Mouse (Mus musculus) hindbrain, postnatal 0 days (tissue): ENCODE measurements around the gene Ncl. TPM values are rescaled to one million over a fixed set of nuclear protein-coding genes. Genes with fewer than 3 reads are reported as not detected.

Experiments used
- ATAC-seq: fragments of 200-750 bp; cut with Nextera tagmentation; 2 replicates; pipeline ENCODE4 v1.8.0; 2017; ENCODE audit warnings: mild to moderate bottlenecking, moderate TSS enrichment, moderate library complexity
- DNase-seq: peaks from one replicate; pipeline ENCODE4 v3.0.0-alpha.2; 2015; ENCODE audit warnings: low spot score
- H3K27ac ChIP-seq: fragments of 300-500 bp; sonication (generic); 2 replicates; pipeline ENCODE4 v1.5.1; 2014; ENCODE audit warnings: mild to moderate bottlenecking
- H3K27me3 ChIP-seq: fragments of 300-500 bp; sonication (generic); 2 replicates; pipeline ENCODE4 v1.6.1; 2014; ENCODE audit warnings: low read length, mixed read lengths; ENCODE audit not compliant: insufficient read depth
- H3K36me3 ChIP-seq: fragments of 300-500 bp; sonication (generic); 2 replicates; pipeline ENCODE4 v1.6.1; 2014; ENCODE audit warnings: low read length, mixed read lengths; ENCODE audit not compliant: insufficient read depth
- H3K4me1 ChIP-seq: fragments of 300-500 bp; sonication (generic); 2 replicates; pipeline ENCODE4 v1.6.1; 2014; ENCODE audit warnings: antibody characterized with exemption, low read length, mixed read lengths; ENCODE audit not compliant: insufficient read depth
- H3K4me2 ChIP-seq: fragments of 300-500 bp; sonication (generic); 2 replicates; pipeline ENCODE4 v1.6.1; 2014; ENCODE audit warnings: low read depth, mild to moderate bottlenecking, low read length, moderate library complexity, mixed read lengths
- H3K4me3 ChIP-seq: fragments of 300-500 bp; sonication (generic); 2 replicates; pipeline ENCODE4 v1.5.1; 2014; ENCODE audit warnings: low read length
- H3K9ac ChIP-seq: fragments of 300-500 bp; sonication (generic); replicated peaks from 2 replicates; pipeline ENCODE4 v1.6.1; 2014; ENCODE audit warnings: mild to moderate bottlenecking, low read length, moderate library complexity, mixed read lengths
- H3K9me3 ChIP-seq: fragments of 300-500 bp; sonication (generic); 2 replicates; pipeline ENCODE4 v1.6.1; 2016; ENCODE audit warnings: low read length, mixed read lengths
- CTCF ChIP-seq: IDR thresholded peaks from 2 replicates; pipeline ENCODE4 v1.5.1; 2016; ENCODE audit warnings: antibody characterized with exemption, control low read depth, low read depth
- WGBS: fragments of 180-500 bp; shearing (Covaris S2); extraction: QIAGEN DNeasy Blood & Tissue Kit; methylation state at CpG from one replicate; pipeline ENCODE4 v1.1.7; 2014; 5-methylcytosine and 5-hydroxymethylcytosine counted together
- polyA plus RNA-seq: library from polyadenylated mRNA; unstranded; fragments of >200 nt; fragmentation: Nextera tagmentation; extraction: Ambion mirVana; gene quantifications from 2 replicates; pipeline ENCODE4 v1.2.1, GENCODE M21; 2015
- total RNA-seq: library from RNA; depleted of rRNA; stranded (reverse); fragments of >200 nt; gene quantifications from 2 replicates; pipeline ENCODE4 v1.2.3, GENCODE M21; 2014

The Ncl gene
- total and polyA plus RNA-seq, 2 experiments from 2014 or later = 17.2 to 203 TPM

DNA sequence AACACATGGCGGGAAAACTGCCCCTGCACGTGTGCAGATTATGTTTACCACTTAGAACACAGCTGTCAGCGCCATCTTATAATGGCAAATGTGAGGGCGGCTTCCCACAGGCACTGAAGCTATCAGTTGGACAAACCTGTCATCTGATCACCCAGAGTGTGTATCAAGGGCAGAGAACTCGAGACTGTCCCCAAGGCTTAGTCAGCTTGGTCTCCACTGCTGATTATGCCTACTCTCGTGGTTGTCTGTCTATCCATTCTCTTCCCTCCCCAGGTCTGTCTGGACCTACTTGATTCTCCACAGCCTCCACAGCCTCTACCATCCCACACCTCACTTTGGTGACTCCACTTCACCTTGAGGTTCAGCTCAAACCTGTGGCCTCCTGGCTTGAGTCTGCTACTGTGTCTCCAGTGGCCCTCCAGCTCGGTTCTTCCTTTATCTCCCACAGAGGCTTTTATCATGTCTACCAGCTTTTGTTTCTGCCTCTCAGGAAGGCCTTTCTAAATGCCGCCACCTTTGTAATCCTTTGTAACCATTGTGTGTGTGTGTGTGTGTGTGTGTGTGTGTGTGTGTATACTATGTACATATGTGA, 38.3 kb downstream of the Ncl start:
- Histone ChIP-seq H3K27me3 (no peaks in the 10 kb centered on the region), H3K27ac (no peak overlapping the region), H3K4me3 (no peak overlapping the region), H3K4me1 (no peaks in the 10 kb centered on the region), H3K36me3 (no peaks in the 10 kb centered on the region), H3K9me3 (no peaks in the 10 kb centered on the region), H3K4me2 (no peak overlapping the region), H3K9ac (no peak overlapping the region)
- TF ChIP-seq CTCF = no peak
- 90% methylated on average over 6 of the region's 8 CpGs for WGBS
- DNase-seq (no peak), ATAC-seq (no peak)

DNA sequence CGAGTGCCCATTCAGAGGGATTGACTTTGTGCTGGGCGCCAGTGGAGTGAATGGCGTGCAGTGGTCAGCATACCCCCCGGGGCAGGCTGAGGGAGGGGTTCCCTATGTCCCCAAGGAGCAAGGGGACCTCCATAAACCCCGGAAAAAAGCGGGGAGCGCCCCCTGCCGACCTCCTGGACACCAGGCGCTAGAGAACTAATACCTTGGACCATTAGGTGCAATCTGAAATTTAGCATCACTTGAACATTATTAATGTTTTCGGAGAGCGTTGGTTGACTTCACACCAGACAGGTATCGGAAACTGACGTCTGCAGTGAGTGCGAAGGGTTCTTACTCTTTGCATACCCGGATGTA, 45.5 kb downstream of the Ncl start:
- WGBS = 30% methylated on average over 15 of the region's 15 CpGs
- no peaks in the 10 kb centered on the region for H3K4me1 ChIP-seq

GRCm38 (mm10) chr1:86313096-86313771, 46.0 kb downstream of the Ncl start:
- no peak for DNase-seq
- Histone ChIP-seq H3K9ac (no peak overlapping the region), H3K27me3 (no peaks in the 10 kb centered on the region), H3K36me3 (no peaks in the 10 kb centered on the region), H3K4me3 (no peak overlapping the region), H3K4me1 (no peaks in the 10 kb centered on the region), H3K27ac (no peak overlapping the region), H3K9me3 (no peaks in the 10 kb centered on the region), H3K4me2 (no peak overlapping the region)
- no peak for ATAC-seq
- TF ChIP-seq CTCF = no peak
- 43% methylated on average over 16 of the region's 16 CpGs for WGBS

More for the DNA sequence above, 45.5 kb downstream of the Ncl start:
- DNase-seq = no peak
- H3K9ac ChIP-seq = no peak overlapping the region
- no peak overlapping the region for H3K4me2 ChIP-seq
- H3K4me3 ChIP-seq = no peak overlapping the region
- H3K9me3 ChIP-seq = no peaks in the 10 kb centered on the region
- peak; percentile 32; the same call in 1 of the 2 replicates for TF ChIP-seq CTCF
- no peaks in the 10 kb centered on the region for H3K27me3 ChIP-seq
- no peak for ATAC-seq
- H3K27ac ChIP-seq = no peak overlapping the region
- H3K36me3 ChIP-seq = no peaks in the 10 kb centered on the region

DNA sequence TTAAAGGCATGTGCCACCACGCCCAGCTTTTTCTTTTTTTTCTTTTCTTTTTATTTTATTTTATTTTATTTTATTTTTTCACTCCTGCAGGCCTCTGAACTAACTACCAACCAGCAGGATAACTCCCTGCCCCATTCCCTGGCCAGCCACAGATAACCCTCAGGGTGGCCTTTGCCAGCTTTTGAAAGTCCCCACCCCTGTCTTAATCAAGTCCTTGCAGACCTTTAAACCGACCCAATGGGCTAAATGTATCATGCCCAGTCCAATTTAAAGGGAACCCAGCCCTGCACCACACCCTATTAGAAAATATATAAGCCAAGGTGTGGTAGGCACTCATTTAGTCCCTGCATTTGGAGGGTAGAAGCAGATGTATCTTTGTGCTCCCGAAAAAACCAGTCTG, 46.9 kb downstream of the Ncl start:
- Histone ChIP-seq H3K4me2 (no peak overlapping the region), H3K36me3 (no peaks in the 10 kb centered on the region), H3K4me1 (no peaks in the 10 kb centered on the region), H3K4me3 (no peak overlapping the region), H3K27me3 (no peaks in the 10 kb centered on the region), H3K9ac (no peak overlapping the region), H3K9me3 (no peaks in the 10 kb centered on the region), H3K27ac (no peak overlapping the region)
- ATAC-seq = no peak
- 87% methylated on average over 3 of the region's 3 CpGs for WGBS
- no peak for DNase-seq
- TF ChIP-seq CTCF = no peak

DNA sequence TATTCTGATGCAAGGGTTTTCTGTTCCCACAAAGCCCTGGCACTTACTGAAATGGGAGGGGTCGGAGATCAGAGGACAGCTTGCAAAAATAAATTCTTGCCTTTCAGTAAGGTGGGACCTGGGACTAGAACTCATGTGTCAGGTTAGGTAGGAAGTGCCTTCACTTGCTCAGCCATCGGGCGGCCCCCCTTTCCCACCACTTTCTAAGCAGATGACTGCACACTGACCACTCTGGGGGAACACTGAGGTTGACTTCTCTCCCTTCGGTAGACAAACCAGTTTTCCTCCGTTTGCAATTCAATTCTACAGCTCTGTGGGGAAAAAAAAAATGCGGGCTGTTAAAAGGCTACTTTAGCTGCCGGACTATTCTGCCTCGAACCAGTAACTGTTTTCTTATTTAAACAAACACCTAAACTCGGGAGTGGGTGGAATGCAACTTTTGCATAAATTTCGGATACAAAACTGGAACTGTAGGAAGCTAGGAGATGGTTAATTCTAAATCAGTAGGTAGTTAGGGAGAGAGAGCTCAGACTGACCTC, 47.7 kb downstream of the Ncl start:
- H3K4me3 ChIP-seq = no peak overlapping the region
- H3K4me2 ChIP-seq = no peak overlapping the region
- H3K36me3 ChIP-seq = no peaks in the 10 kb centered on the region
- DNase-seq (no peak), ATAC-seq (no peak)
- H3K9me3 ChIP-seq = no peaks in the 10 kb centered on the region
- H3K27me3 ChIP-seq = no peaks in the 10 kb centered on the region
- no peaks in the 10 kb centered on the region for H3K4me1 ChIP-seq
- TF ChIP-seq CTCF = no peak
- 36% methylated on average over 10 of the region's 10 CpGs for WGBS
- no peak overlapping the region for H3K27ac ChIP-seq
- H3K9ac ChIP-seq = no peak overlapping the region

DNA sequence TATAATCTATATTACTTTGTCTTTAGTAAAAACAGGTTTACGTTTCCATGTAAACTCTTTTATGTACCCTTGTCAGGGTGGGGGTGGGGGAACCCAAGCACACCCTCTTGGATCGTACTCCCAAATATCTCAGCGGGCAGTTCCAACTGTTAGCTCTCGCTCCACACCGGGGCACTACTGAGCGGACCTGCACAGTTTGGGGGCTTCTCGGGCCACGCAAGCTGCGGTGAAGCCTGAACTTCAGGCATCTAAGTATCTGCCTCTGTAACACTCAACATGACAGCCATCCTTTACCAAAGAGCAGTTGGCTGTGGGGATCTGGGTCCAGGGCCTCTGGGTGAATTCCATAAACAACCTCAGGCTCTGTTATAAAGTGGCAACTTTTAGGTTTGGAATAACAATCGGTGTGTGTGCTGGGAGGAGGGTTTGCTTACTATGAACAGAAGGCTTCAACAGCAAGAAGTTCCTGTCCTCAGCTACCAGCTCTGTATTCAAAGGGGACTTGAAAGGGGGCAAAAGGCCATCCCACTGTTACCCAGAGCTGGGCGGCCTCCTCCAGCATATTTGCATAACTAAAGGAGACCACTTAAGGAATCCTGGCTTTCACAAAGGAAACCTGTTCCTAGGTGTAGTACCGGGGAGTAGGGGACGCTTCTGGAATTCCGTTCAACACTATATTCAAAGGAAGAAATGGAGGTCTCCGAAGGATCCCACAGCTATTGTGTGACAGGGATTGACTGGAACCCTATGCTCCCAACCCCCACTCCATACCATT, 48.5 kb downstream of the Ncl start:
- no peaks in the 10 kb centered on the region for H3K4me1 ChIP-seq
- H3K4me3 ChIP-seq = no peak overlapping the region
- H3K9ac ChIP-seq = no peak overlapping the region
- no peak overlapping the region for H3K27ac ChIP-seq
- TF ChIP-seq CTCF = no peak
- DNase-seq = no peak
- H3K4me2 ChIP-seq = no peak overlapping the region
- H3K36me3 ChIP-seq = no peaks in the 10 kb centered on the region
- no peaks in the 10 kb centered on the region for H3K9me3 ChIP-seq
- H3K27me3 ChIP-seq = no peaks in the 10 kb centered on the region
- 0 out of 2 replicates have a peak, but pooled peaks have one; percentile 35 for ATAC-seq
- WGBS = 22% methylated on average over 15 of the region's 15 CpGs
